Mouse (Mus musculus) kidney, postnatal 10 days (tissue): Measurements from ENCODE around the gene 9530003J23Rik.
A peak's percentile ranks its signal among the peaks of the same experiment; 100 is the strongest.
"Not testable (repeated sequence)": the region's sequence is repeated elsewhere in the genome, so short reads cannot be mapped to it uniquely, and the experiment has no call there.

Experiments
- DNase-seq: peaks from one replicate; pipeline ENCODE4 v3.0.0; 2021; ENCODE audit warnings: mixed read lengths

Gene 9530003J23Rik

DNA sequence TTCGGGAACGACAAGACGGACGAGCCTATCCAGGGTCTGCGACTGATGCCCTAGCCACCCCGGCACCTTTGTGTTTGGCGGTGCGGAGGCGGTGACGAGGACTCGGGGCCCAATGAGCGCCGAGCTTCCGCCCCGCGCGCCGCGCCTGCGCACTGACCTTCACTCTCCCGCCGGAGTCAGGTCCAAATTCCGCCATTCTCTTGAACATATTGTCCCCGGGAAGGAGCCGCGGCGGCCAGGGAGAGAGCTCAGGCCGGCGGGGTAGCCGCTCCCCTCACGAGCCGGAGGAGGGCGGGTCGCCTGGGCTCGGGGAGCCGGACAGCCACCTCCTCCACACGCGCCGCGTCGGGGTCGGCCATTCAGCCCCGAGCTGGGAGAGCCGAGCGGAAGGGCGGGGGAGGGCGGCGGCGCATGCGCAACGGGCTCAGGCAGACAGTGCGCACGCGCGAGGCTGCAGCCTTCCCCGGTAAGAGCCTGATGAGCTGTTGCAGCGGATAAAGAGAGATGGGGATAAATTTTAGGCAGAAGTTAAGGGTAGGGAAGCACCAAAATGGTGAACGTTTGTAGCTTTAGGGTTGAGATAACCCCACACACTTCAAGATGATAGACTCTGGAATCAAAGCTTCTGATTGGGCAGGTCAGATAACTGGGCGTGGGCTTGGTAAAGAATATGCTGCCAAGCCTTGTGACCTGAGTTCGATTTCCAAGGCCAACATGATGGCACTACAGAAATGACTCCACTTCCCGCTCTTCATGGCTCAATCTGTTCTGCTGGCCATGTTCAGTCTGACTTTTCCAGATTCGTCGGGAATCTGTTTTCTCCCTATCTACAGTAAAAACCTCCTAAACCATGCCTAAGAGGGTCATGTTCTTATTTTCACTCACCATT, 14.2 kb downstream of the 9530003J23Rik start, which contains the start of gene Yeats4:
Gene Yeats4, minus strand, starts transcription at position 406 of the 889 bp plus-strand sequence.
- peak; percentile 96 for DNase-seq

DNA sequence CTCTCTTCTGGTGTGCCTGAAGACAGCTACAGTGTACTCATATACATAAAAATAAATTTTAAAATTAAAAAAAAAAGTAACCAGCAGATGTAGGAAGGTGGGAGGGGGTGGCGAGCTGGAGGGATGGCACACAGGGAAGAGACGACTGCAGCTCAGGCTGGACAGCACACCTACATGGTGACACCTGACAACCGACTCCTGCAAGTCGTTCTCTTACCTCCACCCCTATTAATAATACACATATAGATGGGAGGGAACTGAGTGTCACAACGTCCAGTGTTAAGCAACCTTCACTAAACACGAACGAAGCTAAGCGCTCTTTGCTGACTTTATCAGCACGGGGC, 14.8 kb downstream of the 9530003J23Rik start:
- no peak for DNase-seq

DNA sequence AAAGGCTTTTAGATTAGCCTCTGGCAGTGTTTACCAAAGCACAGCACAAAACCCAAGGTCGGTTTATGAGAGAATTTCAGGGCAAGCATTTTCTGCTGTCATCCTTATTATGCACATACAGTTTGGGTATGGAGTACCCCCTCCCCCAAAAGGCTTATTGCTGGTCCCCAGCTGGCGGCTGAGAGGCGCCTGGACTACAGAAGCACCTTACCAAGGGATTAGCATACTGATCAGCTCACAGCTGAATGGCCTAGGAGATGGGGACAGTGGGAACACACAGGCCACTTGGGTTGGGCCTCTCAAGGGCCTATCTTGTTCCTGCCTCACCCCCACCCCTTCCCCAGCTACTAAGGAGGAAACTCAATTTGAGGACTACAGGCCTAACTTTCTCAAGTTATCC, 15.7 kb downstream of the 9530003J23Rik start:
- no peak for DNase-seq

DNA sequence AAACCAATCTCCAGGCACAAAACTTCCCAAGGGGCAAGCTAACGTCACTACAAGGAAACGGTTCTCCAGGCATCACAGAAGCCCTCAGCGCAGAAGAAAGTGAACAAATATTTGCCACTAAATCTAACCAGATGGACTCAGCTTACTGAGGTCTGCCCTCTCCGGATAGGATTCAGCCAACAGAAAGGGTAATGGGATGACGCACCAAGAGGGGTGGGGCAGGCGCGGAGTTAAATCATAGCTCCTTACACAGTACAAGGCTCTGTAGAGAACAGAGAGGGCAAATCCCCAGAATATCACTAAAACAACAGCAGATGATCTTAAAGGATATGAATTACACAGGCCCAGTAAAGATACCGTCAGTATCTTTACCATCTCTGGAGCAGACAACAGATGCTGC, 20.2 kb downstream of the 9530003J23Rik start:
- DNase-seq = no peak

DNA sequence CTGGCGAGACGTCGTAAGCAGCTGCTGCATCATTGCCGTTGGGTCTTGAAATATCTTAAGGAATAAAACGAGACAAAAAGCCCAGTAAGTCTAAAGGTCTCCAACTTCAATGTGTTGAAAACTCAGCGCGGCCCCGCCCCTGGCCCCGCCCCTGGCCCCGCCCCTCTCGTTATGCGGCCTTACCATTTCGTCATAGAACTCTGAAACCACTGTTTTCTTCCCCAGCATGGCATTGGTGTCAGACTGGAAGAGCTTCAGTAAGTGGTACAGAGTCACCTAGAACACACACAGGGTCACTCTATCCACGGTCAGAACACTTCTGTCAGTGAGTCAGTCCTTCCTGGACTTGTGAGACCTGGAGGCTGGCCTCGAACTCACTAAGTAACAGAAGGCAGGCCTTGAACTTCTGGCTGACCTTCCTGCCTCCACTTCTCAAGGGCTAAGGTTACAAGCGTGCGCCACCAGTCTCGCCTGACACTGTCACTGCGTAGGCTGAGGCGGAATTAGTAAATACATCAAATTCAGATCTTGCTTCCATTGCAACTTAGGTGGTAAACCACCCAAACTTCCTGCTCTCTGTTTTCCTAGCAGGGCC, 21.2 kb downstream of the 9530003J23Rik start:
- DNase-seq = no peak

DNA sequence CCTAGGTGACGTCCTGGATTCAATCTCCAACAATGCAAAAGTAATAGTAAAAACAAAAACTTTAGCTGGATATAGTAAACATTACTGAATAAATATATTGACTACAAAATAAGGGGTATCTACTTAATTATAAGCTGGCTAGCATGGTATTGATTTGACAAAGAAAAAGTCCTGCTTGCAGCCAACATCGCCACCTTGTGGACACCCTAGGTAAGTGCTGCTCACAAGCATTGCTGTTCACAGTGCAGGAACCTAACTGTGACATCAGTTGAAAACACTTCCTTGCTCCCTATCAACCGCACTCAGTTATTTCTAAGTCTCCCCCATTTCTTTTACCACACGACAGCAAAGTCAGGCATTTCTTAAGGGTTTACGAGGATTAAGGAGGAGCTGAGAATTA, 21.7 kb downstream of the 9530003J23Rik start:
- DNase-seq = peak; percentile 66

DNA sequence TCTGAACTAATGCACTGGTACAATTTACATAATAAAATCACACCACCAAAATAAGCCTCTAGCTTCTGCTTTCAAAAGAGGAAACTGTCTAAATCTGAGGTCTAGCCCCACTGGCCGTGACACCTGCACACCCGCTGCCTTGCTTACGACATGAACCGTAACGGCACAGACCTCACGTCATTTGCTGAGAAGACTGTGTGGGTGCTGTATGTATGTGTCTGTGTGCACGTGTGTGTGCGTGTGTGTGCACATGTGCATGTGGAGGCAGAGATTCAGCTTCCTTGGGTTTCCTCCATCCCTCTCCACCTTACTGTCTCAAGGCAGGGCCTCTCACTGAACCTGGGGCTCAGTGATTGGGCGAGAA, 22.4 kb downstream of the 9530003J23Rik start:
- DNase-seq = no peak

DNA sequence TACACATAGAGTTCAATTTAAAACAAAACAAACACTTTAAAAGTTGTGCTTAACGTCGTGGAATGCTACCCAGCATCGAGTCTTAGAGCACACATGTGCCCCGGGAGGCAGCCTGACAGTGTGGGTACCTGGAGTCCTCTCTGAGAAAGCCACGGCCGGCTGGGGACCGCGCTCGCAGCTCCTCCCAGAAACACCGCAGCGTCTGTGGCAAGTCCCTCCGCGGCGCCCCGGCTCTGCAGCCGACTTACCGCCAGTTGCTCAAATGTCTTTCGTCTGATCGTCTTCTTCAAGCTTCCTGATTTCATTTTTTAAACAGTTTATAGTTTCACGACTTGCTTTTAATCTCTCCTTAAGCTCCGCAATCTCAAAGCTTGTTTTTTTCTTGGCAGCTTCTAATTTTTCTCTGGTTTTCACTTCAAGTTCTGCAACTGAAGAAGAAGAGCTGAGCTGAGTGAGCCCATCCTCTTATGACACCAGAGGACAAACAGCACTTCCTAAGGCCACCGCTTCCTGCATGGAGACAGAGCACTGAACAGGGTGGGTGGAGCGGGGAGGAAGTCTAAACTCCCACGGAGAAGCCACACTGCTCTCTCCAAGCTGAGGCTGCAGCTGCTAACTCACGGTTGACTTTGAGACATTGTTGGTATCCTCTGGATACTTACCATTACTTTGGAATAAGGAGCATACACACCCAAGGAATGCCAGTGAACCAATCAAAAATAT, 22.9 kb downstream of the 9530003J23Rik start:
- no peak for DNase-seq

DNA sequence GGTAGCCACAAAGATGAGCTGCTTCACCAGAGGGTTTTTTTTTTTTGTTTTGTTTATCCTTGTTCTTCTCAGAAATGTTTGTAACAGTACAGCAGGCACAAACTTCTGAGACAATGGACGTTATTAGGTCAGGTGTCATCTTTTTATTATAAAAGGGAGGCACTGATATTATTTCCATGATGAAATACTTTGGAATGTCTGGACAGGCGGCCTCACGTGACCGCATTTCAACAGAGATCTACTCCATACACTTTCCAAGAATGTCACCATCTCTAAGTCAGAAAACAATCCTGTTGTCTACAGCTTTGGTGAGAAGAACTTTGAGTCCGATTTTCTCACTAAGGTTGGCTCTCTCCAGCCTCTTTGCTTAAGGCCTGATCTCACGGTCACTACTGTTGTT, 27.5 kb downstream of the 9530003J23Rik start:
- no peak for DNase-seq

DNA sequence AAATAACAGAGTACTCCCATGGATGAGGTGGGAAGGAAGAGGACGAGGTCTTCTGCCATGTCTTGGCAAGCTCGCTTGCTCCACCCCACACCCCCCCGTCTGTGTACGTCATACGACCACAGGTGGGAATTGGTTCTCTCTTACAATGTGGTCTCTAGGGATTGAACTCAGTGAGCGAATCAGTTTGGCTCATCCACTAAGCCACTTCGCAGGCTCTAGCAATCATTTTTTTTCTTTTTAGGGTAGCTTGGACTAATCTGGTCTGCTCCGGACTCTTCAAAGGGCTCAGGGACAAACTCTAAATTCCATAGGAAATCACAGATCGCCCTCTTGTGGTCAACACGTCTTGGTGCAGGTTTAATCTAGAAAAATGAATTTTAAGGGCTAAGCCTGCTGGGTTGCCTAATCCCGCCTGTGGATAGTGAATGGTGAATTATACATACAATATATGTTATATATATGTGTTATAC, 29.0 kb downstream of the 9530003J23Rik start:
- peak; percentile 54 for DNase-seq

DNA sequence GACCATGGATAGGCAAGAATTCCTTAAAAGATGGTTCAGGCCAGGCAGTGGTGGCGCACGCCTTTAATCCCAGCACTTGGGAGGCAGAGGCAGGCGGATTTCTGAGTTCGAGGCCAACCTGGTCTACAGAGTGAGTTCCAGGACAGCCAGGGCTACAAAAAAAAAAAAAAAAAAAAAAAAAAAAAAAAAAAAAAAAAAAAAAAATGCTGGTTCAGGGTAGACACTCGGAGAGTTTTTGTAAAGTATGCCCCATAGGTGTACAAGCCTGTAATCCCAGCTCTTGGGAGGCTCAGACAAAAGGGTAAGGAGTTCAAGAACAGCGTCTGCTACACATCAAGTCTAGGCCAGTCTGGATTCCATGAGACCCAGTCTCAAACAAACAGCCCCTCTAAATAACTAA, 29.7 kb downstream of the 9530003J23Rik start:
- not testable (repeated sequence) for DNase-seq

DNA sequence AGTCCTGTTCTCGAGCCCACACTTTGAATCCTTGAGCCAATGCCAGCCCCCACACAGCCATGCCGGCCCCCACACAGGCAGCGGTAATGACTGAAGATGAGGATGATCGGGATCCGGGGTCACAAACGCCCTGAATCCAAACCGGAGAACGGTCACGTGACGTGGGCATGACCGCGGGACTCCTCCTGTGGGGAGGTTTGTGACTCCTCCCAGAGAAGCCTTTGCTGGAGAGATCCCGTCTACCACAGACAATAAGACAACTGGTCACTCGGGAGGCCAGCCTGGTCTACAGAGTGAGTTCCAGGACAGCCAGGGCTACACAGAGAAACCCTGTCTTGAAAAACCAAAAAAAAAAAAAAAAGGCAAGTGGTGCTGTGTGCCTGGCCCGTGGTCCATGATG, 30.3 kb downstream of the 9530003J23Rik start:
- no peak for DNase-seq

DNA sequence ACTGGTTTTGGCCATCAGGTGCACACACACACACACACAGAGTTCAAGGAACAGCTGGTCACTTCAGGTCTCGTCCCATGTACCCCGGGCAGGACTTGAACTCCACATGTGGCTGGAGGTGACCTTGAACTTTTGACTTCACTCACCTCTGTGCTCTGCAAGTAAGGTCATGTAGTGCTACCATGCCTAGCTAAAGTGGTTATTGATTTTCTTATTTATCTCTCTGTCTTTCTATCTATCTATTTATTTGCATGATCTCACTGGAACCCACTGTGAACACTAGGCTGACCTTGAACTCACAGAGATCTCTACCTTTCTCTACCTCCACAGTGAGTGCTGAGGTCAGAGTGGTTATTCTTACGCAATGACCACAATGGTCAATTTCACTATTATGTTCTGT, 32.4 kb downstream of the 9530003J23Rik start:
- DNase-seq = no peak

DNA sequence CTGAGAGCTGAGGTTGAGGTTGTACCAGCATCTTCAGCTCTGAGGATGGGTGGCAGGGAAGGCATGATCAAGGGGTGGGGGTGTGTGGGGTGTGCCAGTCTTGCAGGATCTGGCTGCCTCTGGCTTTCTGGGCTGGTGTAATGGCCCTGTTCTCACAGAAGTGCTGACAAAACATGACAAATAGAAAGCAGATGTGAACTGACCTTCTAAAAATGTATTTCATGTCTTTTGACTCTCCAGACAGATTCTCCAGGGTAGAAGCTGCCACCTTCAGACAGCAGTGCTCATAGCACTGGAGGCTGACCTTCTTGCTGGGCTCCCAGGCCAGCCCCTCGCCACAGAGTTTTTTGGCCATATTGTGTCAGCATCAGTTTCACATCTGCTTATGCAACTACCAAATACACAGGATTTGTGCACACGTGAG, 34.9 kb downstream of the 9530003J23Rik start:
- no peak for DNase-seq

DNA sequence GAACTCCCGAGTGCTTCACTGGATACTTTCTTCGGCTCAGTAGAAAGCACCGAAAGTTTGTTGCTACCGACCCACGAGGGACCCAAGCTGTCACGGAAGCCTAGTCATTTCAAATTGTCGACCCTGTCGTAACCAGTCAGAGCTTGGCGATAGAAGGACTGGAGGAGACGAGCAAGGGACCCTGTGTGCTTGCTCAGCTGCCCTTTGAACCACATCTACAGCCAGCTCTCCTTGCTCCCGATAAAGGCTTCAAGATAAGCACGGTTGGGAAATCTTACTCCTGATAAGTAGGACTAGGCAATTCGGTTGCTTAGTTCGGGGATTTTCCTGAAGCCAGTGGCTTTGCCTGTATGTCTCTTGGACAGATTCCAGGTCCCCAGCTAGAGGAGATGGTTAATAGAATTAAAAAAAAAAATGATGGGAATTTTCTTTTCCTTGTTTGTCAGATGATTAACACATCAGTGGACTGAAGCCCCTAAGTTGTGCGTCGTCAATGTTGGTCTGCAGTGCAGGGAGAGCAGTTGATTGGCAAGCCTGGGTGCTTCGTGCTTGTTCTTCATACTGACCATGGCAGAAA, 35.4 kb downstream of the 9530003J23Rik start:
- DNase-seq = no peak

DNA sequence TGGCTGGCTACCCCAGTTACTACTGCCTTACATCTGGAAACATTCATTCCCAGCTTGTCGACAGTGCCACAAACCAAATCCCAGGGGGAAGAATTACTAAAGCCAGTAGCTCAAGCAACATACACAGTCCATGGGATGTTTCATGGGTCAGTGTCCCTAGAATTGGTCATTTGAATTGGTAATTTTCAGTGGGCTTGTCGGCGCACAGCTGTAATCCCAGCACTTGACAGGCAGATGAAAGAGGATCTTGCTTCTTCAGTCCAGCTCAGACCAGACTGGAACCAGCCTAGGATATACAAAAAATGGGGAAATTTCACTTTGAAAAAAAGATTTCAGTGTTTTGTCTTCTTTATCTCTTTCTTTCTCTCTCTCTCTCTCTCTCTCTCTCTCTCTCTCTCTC, 38.8 kb downstream of the 9530003J23Rik start:
- DNase-seq = no peak

DNA sequence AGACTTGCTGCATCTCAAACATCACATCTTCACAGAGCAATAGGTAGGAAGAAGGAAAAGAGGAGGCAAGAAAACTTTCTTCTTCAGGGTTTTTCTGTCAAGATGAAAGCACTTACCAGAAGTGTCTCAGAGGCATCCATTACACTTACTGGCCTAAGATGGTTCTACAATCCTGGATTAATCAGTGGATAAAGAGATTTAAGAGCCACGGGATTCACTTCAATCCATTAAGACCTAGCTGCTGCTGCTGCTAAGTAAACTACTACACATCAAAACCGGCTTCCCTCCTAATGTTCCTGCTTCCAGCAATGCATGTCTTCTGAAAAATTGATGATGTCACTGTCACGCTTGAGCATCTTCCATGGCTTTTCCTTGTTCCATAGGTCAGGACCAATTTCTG, 41.8 kb downstream of the 9530003J23Rik start:
- DNase-seq = no peak

DNA sequence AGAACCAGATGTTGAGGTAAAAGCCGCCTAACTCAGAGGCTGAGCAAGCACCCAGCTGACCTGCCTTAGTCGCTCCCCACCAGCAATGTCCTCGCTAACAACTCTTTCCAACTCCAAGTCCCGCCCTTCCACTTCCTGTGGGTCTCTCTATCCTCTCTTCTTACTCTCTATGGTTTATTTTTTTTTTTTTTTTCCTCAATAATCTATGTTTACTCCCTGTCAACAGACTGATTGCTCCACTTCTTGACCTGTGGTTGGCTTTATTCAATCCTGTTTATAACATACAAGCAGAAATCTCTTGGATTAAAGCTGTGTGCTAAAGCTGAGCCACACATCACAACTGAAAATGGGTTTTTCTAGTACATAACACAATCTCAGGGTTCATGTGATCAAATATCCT, 42.8 kb downstream of the 9530003J23Rik start:
- DNase-seq = no peak

DNA sequence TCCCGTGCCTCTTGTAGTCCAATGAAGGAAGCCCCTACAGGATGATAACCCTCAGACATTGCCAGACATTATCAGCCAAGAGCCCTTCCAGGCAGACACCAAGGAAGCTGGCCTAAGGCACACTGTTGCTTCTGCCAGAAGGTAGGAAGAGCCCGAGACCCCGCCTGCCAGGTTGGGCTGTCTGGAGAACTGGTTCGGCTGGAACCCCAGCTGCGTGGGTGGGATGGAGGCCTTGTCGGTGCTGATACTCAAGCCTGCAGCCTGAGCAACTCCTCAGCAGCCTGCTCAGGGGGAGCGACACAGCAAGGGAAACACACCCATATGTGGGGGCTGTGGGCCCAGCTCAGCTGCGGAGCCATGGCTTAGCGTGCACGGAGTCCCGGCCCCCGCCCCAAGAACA, 43.5 kb downstream of the 9530003J23Rik start:
- no peak for DNase-seq

DNA sequence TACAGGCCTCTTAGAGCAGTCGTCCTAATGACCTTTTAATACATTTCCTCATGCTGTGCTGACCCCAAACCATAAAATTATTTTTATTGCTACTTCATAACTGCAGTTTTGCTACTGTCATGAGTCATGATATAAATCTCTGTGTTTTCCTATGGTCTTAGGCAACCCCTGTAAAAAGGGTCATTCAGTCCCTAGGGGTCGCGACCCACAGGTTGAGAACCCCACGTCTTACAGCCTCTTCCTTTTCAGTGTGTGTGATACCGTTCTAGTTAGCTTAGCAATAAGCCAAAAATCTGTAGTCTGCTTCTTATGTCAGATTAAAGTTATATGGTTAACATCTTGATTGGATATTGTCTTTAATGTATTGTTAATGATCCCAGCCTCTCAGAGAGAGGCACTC, 45.1 kb downstream of the 9530003J23Rik start:
- peak; percentile 22 for DNase-seq

DNA sequence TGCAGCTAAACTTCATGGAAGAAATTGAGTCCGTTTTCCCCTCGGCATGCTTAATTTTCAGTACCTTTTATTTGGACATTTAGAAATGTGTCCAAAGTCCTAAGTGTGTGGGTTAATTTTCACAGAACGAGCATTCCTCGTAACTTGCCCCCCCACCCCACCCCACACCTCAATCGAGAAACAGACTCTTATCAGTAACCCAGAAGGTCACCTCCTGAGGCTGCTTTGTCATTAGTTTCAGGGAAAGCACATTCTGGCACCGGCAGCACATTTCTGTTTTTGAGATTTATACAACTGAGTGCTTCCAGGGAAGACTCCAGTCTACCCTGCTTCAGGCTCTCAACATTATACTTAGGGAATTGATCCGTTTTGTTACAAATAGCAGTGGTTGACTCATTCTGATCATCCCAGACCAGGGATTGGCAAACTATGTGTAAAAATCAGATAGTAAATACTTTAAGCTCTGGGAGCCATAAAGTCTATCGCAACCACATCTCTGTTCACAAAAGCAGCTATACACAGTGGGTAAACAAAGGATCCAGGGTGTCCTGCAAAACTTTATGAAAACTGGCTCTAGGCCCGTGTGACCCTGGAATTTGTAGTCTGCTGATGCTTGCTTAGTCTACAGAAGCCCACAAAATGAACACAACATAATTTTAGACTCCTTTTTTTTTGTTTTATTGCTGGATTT, 53.0 kb downstream of the 9530003J23Rik start:
- DNase-seq = no peak
